Mouse (Mus musculus): Measurements from ENCODE around the gene Ubxn1. TPM values are rescaled to one million over a fixed set of nuclear protein-coding genes. Genes with fewer than 3 reads are reported as not detected.
"Not testable (repeated sequence)": the region's sequence is repeated elsewhere in the genome, so short reads cannot be mapped to it uniquely, and the experiment has no call there.

Ubxn1 gene
- polyA plus RNA-seq, 1 experiment from 2014 or later = 201 TPM

DNA sequence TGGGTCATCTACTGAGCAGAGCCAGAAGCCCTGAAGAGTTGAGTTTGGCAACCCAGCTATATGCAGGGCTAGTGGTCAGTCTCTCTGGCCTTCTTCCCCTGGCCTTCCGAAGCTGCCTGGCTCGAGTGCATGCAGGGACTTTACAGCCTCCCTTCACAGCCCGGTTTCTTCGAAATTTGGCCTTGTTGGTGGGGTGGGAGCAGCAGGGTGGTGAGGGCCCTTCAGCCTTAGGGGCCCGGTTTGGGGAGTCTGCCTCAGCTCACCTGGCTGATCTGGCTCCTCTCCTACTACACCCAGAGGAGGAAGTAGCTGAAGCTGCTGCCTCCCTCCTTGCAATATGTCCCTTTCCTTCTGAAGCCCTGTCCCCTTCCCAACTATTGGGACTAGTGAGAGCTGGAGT, 24.9 kb downstream of the Ubxn1 start:
- peaks cover 47% of the 10 kb centered on the region for H3K36me3 ChIP-seq
- not testable (repeated sequence) for H3K9me3 ChIP-seq; H3K27me3 ChIP-seq (ENCODE audit: insufficient read depth, poor library complexity, severe bottlenecking); DNase-seq (ENCODE audit: low spot score)
- H3K4me3 ChIP-seq = peak overlapping the region; percentile 20; the same call in 1 of the 2 replicates
- peaks cover 51% of the 10 kb centered on the region for H3K4me1 ChIP-seq (replicated peaks)
- 0 out of 2 replicates have a peak overlapping the region, but pooled peaks have one; percentile 5 for H3K27ac ChIP-seq
- WGBS = 95% methylated on average over 5 of the region's 5 CpGs

- not testable (repeated sequence) for H3K27me3 ChIP-seq (ENCODE audit: insufficient read depth, poor library complexity, severe bottlenecking); H3K9me3 ChIP-seq
- H3K4me3 ChIP-seq = peak overlapping the region; percentile 92
- DNase-seq (ENCODE audit: low spot score) = peak; percentile 55
- H3K36me3 ChIP-seq = peaks cover 53% of the 10 kb centered on the region
- H3K27ac ChIP-seq = peak overlapping the region; percentile 96
- 26% methylated on average over 21 of the region's 21 CpGs for WGBS
- H3K4me1 ChIP-seq (replicated peaks) = peaks cover 51% of the 10 kb centered on the region
Observed at GRCm38 (mm10) chr19:8897211-8897864, 26.0 kb downstream of the Ubxn1 start.

DNA sequence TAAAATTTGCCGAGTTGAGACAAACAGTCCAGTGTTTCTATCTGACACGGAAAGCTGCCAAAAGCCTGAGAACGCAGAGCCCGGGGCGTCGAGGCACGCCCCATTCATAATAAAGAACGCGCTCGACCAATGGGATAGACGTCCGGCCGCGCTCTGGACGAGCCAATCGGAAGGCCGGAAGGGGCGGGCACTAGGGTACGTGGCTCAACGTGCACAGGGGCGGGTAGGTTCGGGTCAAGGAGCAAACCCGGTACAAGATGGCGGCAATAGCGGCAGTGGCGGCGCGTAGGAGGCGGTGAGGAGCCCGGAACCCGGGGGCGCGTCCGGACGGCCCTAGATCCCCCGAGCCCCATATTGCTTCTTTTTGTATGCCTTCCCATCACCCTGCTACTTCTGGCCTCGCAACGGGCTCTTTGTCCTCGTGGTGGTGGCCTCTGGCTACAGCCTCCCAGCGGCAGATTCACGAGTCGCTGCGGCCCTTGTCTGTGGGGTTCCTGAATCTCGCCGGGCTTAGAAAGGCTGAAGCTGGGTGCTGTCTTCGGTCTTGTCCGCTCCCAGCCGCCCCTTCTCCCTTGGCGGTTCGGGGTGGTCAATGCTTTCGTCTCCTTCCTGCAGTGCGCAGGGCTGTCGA, 26.7 kb downstream of the Ubxn1 start, which contains the start of gene Ganab:
TSS of gene Ganab (plus strand) at position 207 of the 631 bp plus-strand sequence.
- Histone ChIP-seq H3K27ac (peak within 1 kb of the TSS; percentile 96), H3K9me3 (no peaks in the 10 kb centered on the region), H3K4me3 (peak within 1 kb of the TSS; percentile 92), H3K36me3 (peaks cover 59% of the 10 kb centered on the region), H3K27me3 (ENCODE audit: insufficient read depth, poor library complexity, severe bottlenecking) (no peaks in the 10 kb centered on the region), H3K4me1 (replicated peaks) (peaks cover 47% of the 10 kb centered on the region)
- WGBS = under 1% methylated on average over 53 of the region's 53 CpGs
- DNase-seq (ENCODE audit: low spot score) = peak; percentile 96

- Histone ChIP-seq H3K4me1 (replicated peaks) (peaks cover 43% of the 10 kb centered on the region), H3K4me3 (peak overlapping the region; percentile 92), H3K27ac (peak overlapping the region; percentile 96), H3K36me3 (peaks cover 65% of the 10 kb centered on the region), H3K9me3 (no peaks in the 10 kb centered on the region), H3K27me3 (ENCODE audit: insufficient read depth, poor library complexity, severe bottlenecking) (no peaks in the 10 kb centered on the region)
- WGBS = 19% methylated on average over 13 of the region's 13 CpGs
- DNase-seq (ENCODE audit: low spot score) = no peak
Observed at GRCm38 (mm10) chr19:8898576-8898975, 27.3 kb downstream of the Ubxn1 start.

- Histone ChIP-seq H3K27ac (peak overlapping the region; percentile 96; the same call in 1 of the 2 replicates), H3K4me3 (peak overlapping the region; percentile 92), H3K27me3 (ENCODE audit: insufficient read depth, poor library complexity, severe bottlenecking) (no peaks in the 10 kb centered on the region), H3K9me3 (no peaks in the 10 kb centered on the region), H3K4me1 (replicated peaks) (peaks cover 38% of the 10 kb centered on the region), H3K36me3 (peaks cover 70% of the 10 kb centered on the region)
- WGBS = 78% methylated on average over 3 of the region's 3 CpGs
- no peak for DNase-seq (ENCODE audit: low spot score)
Observed at GRCm38 (mm10) chr19:8899079-8899478, 27.8 kb downstream of the Ubxn1 start.

DNA sequence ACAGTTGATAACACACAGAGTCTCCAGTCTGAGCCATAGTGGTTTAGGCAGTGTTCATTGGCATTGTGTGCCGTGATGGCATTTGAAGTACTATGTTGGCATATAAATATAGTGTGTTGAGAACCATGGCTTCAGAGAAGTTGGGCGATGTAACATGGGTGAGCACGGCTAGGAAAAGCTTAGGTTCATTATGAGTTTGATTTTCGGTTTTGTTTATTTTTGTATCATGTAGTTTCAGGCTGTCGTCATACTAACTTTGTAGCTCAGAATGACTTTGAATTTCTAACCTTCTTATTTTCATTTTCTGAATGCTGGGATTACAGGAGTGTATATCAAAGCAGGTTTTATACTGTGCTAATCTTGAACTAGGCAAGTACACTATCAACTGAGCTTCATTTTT, 32.1 kb downstream of the Ubxn1 start:
- peaks cover 85% of the 10 kb centered on the region for H3K36me3 ChIP-seq
- no peaks in the 10 kb centered on the region for H3K27me3 ChIP-seq (ENCODE audit: insufficient read depth, poor library complexity, severe bottlenecking)
- 95% methylated on average over 5 of the region's 5 CpGs for WGBS
- no peak overlapping the region for H3K4me3 ChIP-seq
- no peak overlapping the region for H3K27ac ChIP-seq
- DNase-seq (ENCODE audit: low spot score) = no peak
- H3K9me3 ChIP-seq = no peaks in the 10 kb centered on the region
- H3K4me1 ChIP-seq (replicated peaks) = peaks cover 12% of the 10 kb centered on the region

DNA sequence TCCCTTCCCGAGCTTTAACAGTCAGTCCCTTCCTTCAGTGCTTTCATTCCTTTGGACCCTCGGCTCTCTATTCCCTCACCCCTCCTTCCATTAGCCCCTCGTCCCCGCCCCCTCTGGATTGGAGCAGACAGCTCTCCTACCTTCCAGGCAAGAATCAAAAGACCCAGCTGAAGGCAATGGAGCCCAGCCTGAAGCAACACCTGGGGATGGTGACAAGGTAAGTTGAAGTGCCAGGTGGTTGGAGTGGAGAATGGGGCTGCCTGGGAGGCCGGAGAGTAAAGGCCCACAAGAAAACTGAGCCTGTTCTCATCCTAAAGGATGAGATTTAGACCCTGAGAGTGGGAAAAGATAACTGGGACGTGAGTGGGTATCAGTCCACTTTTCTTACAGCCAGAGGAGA, 37.2 kb downstream of the Ubxn1 start:
- Histone ChIP-seq H3K4me3 (no peak overlapping the region), H3K4me1 (replicated peaks) (no peaks in the 10 kb centered on the region), H3K27me3 (ENCODE audit: insufficient read depth, poor library complexity, severe bottlenecking) (no peaks in the 10 kb centered on the region), H3K9me3 (no peaks in the 10 kb centered on the region), H3K27ac (no peak overlapping the region), H3K36me3 (peaks cover 99% of the 10 kb centered on the region)
- 91% methylated on average over 6 of the region's 6 CpGs for WGBS
- DNase-seq (ENCODE audit: low spot score) = no peak

- H3K27me3 ChIP-seq (ENCODE audit: insufficient read depth, poor library complexity, severe bottlenecking) = no peaks in the 10 kb centered on the region
- H3K36me3 ChIP-seq = peaks cover 100% of the 10 kb centered on the region
- no peak overlapping the region for H3K4me3 ChIP-seq
- H3K9me3 ChIP-seq = no peaks in the 10 kb centered on the region
- no peak for DNase-seq (ENCODE audit: low spot score)
- no peak overlapping the region for H3K27ac ChIP-seq
- no peaks in the 10 kb centered on the region for H3K4me1 ChIP-seq (replicated peaks)
- 93% methylated on average over 5 of the region's 5 CpGs for WGBS
Observed at GRCm38 (mm10) chr19:8911810-8912209, 40.5 kb downstream of the Ubxn1 start.

GRCm38 (mm10) chr19:8914212-8914611, 42.9 kb downstream of the Ubxn1 start:
- DNase-seq (ENCODE audit: low spot score) = no peak
- Histone ChIP-seq H3K4me3 (no peak overlapping the region), H3K4me1 (replicated peaks) (no peaks in the 10 kb centered on the region), H3K27ac (no peak overlapping the region), H3K27me3 (ENCODE audit: insufficient read depth, poor library complexity, severe bottlenecking) (no peaks in the 10 kb centered on the region), H3K9me3 (no peaks in the 10 kb centered on the region), H3K36me3 (peaks cover 84% of the 10 kb centered on the region)
- WGBS = 90% methylated on average over 3 of the region's 3 CpGs

DNA sequence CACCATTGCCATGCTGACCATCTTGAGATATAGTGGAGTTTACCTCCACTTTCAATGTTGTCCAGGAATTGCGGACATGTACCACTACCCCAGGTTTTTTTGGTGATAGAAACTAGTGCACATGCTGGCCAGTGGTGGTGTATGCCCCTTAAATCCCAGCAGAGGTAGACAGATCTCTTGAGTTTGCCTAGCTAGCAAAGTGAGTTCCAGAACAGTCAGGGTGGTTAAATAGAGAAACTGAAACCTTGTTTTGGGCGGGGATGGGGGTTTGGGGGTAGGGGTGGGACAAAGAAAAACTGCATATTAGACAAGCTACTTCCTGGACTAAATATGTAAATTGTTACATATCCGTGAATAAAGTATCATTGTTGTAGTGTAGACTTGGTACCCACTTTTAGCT, 47.7 kb downstream of the Ubxn1 start:
- no peak overlapping the region for H3K27ac ChIP-seq
- 95% methylated on average over 3 of the region's 3 CpGs for WGBS
- H3K9me3 ChIP-seq = no peaks in the 10 kb centered on the region
- peaks cover 55% of the 10 kb centered on the region for H3K36me3 ChIP-seq
- H3K4me1 ChIP-seq (replicated peaks) = peaks cover 22% of the 10 kb centered on the region
- H3K4me3 ChIP-seq = no peak overlapping the region
- no peaks in the 10 kb centered on the region for H3K27me3 ChIP-seq (ENCODE audit: insufficient read depth, poor library complexity, severe bottlenecking)
- DNase-seq (ENCODE audit: low spot score) = no peak

- WGBS = 70% methylated on average over 6 of the region's 6 CpGs
- Histone ChIP-seq H3K4me1 (replicated peaks) (peaks cover 22% of the 10 kb centered on the region), H3K27ac (peak overlapping the region; percentile 94), H3K27me3 (ENCODE audit: insufficient read depth, poor library complexity, severe bottlenecking) (no peaks in the 10 kb centered on the region), H3K9me3 (no peaks in the 10 kb centered on the region), H3K36me3 (peaks cover 53% of the 10 kb centered on the region), H3K4me3 (peak overlapping the region; percentile 89)
- DNase-seq (ENCODE audit: low spot score) = no peak
Observed at GRCm38 (mm10) chr19:8919684-8920072, 48.4 kb downstream of the Ubxn1 start.

- Histone ChIP-seq H3K27ac (peak within 1 kb of the TSS; percentile 94), H3K27me3 (ENCODE audit: insufficient read depth, poor library complexity, severe bottlenecking) (no peaks in the 10 kb centered on the region), H3K9me3 (no peaks in the 10 kb centered on the region), H3K4me1 (replicated peaks) (peaks cover 22% of the 10 kb centered on the region), H3K36me3 (peaks cover 49% of the 10 kb centered on the region), H3K4me3 (peak within 1 kb of the TSS; percentile 89)
- 2% methylated on average over 50 of the region's 50 CpGs for WGBS
- DNase-seq (ENCODE audit: low spot score) = peak; percentile 97
Observed at GRCm38 (mm10) chr19:8920073-8920736, 48.9 kb downstream of the Ubxn1 start, which contains the start of gene B3gat3. Gene B3gat3, plus strand, starts transcription at chr19:8920374.

DNA sequence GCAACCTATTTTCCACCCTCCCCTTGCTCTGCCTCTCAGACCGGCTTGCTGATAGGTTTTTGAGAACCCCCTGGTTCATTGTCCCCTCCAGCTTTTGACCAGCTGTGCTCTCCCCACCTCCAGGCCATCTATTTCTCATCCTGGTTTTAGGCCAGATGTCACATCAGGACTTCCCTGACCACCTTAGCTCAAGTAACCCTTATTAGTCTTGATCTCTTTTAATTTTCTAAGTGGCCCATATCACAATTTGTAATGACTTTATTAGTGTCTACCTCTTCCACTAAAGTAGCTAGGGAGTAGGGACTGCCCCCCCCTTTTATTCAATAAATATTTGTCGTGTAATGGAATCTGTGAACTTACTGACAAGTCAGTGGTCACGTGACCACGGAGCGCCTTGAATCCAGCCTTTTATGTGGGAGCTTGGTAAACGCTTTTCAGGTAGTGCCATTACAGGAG, 49.6 kb downstream of the Ubxn1 start:
- 4% methylated on average over 6 of the region's 6 CpGs for WGBS
- DNase-seq (ENCODE audit: low spot score) = peak; percentile 20
- Histone ChIP-seq H3K4me1 (replicated peaks) (peaks cover 22% of the 10 kb centered on the region), H3K27ac (peak overlapping the region; percentile 94), H3K27me3 (ENCODE audit: insufficient read depth, poor library complexity, severe bottlenecking) (no peaks in the 10 kb centered on the region), H3K4me3 (peak overlapping the region; percentile 89), H3K9me3 (no peaks in the 10 kb centered on the region), H3K36me3 (peaks cover 49% of the 10 kb centered on the region)

Measured in hindbrain, embryonic 10.5 days (tissue).